8 mouse cellular contexts compared by ENCODE assay signal in the genomic region with DNA sequence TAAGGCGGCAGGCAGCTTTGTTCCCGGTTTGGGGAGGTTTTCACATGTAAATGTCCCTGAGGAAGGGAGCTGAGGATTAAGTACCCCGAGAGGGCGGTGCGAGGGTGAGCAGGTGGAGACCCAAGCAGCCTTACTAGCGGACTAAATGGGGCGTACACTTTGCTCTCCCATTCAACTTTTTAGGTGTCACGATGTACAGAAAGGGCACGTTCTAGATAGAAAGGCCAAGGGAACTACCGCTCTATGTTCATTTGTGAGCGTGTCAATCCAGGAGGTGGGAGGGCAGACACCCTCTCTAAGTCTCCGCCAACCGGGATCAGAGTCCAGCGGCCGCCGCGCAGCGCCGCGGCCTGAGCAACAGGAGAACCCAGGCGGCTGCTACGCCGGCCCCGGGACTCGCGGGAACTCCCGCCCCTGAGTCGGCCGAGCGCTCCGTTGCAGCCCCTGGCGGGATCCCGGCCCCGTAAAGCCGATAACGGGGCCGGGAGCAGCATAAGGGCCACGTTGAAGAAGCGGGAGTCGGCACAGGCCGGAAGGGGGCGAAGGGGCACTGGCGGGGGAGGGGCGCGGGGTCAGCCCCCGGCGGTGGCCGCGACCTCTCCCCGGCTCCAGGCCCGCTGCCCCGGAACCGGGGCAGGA. TPM values are rescaled to one million over a fixed set of nuclear protein-coding genes. Genes with fewer than 3 reads are reported as not detected.
DNase-seq lines count a peak whose midpoint lies in the region; ATAC-seq lines count a peak whose summit lies in the region.

No protein-coding gene starts in this region.

- H3K9ac ChIP-seq in embryonic facial prominence, embryonic 13.5 days, result peak overlapping the region; percentile 95

- peak; percentile 45 for DNase-seq in gastrocnemius, adult 18-20 months (ENCODE audit: low spot score)
- no peak for DNase-seq in gastrocnemius, postnatal 25 days
- peak; percentile 69 for DNase-seq in adrenal gland, postnatal 10 days
- DNase-seq in heart, postnatal 10 days, result peak; percentile 60 to 65
- DNase-seq in kidney, postnatal 36 days, result peak; percentile 77 to 81
- peak; percentile 61 to 68 for DNase-seq in spleen, postnatal 10 days (ENCODE audit: low spot score in 2 of 2)

- WGBS in embryonic facial prominence, embryonic 13.5 days, result under 1% methylated on average over 49 of the region's 53 CpGs

- peaks cover 40% of the 10 kb centered on the region for H3K4me1 ChIP-seq in embryonic facial prominence, embryonic 13.5 days

- H3K4me2 ChIP-seq in embryonic facial prominence, embryonic 13.5 days, result peak overlapping the region; percentile 92

- no peaks in the 10 kb centered on the region for H3K9me3 ChIP-seq in embryonic facial prominence, embryonic 13.5 days

- ATAC-seq in embryonic facial prominence, embryonic 13.5 days (ENCODE audit: insufficient number of reproducible peaks, insufficient read depth, low FRiP score, low TSS enrichment, low read depth), result no peak
- peak; percentile 19 for ATAC-seq in megakaryocyte-erythroid progenitor cell, adult 5-6 weeks (replicated peaks; ENCODE audit: low FRiP score, low TSS enrichment, poor library complexity, severe bottlenecking)

- no peaks in the 10 kb centered on the region for H3K36me3 ChIP-seq in embryonic facial prominence, embryonic 13.5 days

- intact Hi-C loops in heart, postnatal 10 days (cut with DNase I), result loop anchor here (5.0 kb wide), 2 partner anchors 61 to 86 kb away; partner anchors contain the start of gene Sod1

- peak overlapping the region; percentile 95 for H3K27ac ChIP-seq in embryonic facial prominence, embryonic 13.5 days

- H3K27me3 ChIP-seq in embryonic facial prominence, embryonic 13.5 days, result no peaks in the 10 kb centered on the region

- H3K4me3 ChIP-seq in embryonic facial prominence, embryonic 13.5 days, result peak overlapping the region; percentile 100

RNA-seq across cellular contexts. Expression of gene Scaf4, which starts 0.9 kb away (rescaled TPM):
- 10 to 100 TPM; 15.5 to 17.4 TPM for total RNA-seq in gastrocnemius, adult 18-20 months (2021)
- total RNA-seq in gastrocnemius, postnatal 25 days (2021), result 10 to 100 TPM; 16.6 to 18.2 TPM
- 10 to 100 TPM; 37.4 to 50.4 TPM for total RNA-seq in adrenal gland, postnatal 10 days (2021)
- polyA plus RNA-seq in embryonic facial prominence, embryonic 13.5 days (2015; fragmentation: Nextera tagmentation; extraction: Ambion mirVana), result 29.7 and 33.6 TPM in 2 replicates
- total RNA-seq in heart, postnatal 10 days (2021), result 10 to 100 TPM; 26.8 to 31.2 TPM
- 95.6 and 120 TPM in 2 replicates for total RNA-seq in megakaryocyte-erythroid progenitor cell, adult 5-6 weeks (2014; fragmentation: Nextera tagmentation)
- 25.1 and 25.6 TPM in 2 replicates for total RNA-seq in megakaryocyte-erythroid progenitor cell, adult 5-6 weeks (2017)
